Mouse (Mus musculus) adrenal gland (tissue): Measurements from ENCODE around the gene Gm49405.
"Not testable (repeated sequence)": the region's sequence is repeated elsewhere in the genome, so short reads cannot be mapped to it uniquely, and the experiment has no call there.

Source experiments
- intact Hi-C: fragments of 180-260 bp; cut with DNase I; formaldehyde crosslinking; loops from one replicate; pipeline ENCODE4 v1.15.1; 2025

Gene Gm49405

GRCm38 (mm10) chr19:4013066-4013465, 12.6 kb downstream of the Gm49405 start:
- intact Hi-C loops, result loop anchor here (2.0 kb wide), 1 partner anchor 66 kb away; no protein-coding TSS in a partner anchor

DNA sequence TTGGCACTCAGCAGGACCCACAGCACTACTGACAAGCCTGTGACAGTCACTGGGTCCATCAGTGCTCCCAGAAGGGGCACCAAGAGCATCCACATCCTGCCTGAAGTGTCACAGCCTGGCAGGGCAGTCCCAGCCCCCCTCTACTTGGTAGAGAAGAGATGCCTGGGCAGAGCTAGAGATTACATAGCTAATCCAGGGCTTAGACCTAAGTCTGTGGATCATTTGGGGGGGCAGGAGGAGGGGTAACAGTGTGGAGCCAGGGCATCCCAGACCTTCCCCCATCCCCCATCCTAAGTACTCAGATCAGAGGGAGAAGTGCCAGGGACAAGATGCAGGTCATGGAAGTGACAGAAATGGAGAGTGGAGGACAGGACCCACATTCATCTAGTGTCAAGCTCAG, 14.4 kb downstream of the Gm49405 start:
- intact Hi-C loops, result no loop called here

GRCm38 (mm10) chr19:4015635-4016034, 15.2 kb downstream of the Gm49405 start:
- intact Hi-C loops, result no loop called here

- intact Hi-C loops, result no loop called here
Observed at GRCm38 (mm10) chr19:4017921-4018587, 17.6 kb downstream of the Gm49405 start.

GRCm38 (mm10) chr19:4018743-4019583, 18.5 kb downstream of the Gm49405 start:
- intact Hi-C loops, result loop anchor here (1.0 kb wide), 1 partner anchor 28 kb away; no protein-coding TSS in a partner anchor

GRCm38 (mm10) chr19:4023185-4023584, 22.8 kb downstream of the Gm49405 start:
- intact Hi-C loops, result no loop called here

DNA sequence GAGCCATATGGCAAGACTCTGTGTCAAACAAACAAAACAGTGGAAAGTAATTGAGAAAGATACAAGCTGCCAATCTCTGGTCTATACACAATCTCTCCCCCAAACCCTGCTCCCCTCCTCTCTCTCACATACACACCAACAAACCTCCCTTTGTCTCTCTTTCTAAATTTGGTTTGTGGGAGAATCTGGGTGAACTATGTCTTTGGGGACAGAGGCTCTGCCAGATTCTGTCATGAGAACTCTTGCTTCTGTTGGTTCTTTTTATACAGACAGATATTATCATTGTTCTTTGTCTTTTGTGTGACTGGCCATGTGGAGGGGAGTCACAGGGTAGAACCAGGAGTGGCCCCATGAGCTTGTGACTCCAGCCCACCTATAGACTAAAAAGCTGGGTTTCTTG, 27.1 kb downstream of the Gm49405 start:
- intact Hi-C loops, result no loop called here

- intact Hi-C loops, result no loop called here
Observed at GRCm38 (mm10) chr19:4032668-4033067, 32.2 kb downstream of the Gm49405 start.

DNA sequence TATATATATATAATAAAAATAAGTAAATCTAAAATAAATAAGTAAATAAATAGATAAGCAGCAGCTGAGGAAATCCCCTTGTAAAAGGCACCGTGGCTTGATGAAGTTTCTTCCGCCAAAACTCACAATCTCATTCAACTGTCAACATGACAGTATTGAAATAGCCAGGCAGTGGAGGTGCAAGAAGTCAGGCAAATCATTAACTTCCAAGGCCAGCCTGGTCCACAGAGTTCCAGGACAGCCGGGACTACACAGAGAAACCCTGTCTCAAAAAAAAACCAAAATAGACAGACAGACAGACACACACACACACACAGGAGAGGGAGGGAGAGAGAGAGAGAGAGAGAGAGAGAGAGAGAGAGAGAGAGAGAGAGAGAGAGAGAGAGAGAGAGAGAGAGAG, 32.9 kb downstream of the Gm49405 start:
- intact Hi-C loops, result no loop called here

- intact Hi-C loops, result no loop called here
Observed at GRCm38 (mm10) chr19:4033742-4034141, 33.3 kb downstream of the Gm49405 start.

DNA sequence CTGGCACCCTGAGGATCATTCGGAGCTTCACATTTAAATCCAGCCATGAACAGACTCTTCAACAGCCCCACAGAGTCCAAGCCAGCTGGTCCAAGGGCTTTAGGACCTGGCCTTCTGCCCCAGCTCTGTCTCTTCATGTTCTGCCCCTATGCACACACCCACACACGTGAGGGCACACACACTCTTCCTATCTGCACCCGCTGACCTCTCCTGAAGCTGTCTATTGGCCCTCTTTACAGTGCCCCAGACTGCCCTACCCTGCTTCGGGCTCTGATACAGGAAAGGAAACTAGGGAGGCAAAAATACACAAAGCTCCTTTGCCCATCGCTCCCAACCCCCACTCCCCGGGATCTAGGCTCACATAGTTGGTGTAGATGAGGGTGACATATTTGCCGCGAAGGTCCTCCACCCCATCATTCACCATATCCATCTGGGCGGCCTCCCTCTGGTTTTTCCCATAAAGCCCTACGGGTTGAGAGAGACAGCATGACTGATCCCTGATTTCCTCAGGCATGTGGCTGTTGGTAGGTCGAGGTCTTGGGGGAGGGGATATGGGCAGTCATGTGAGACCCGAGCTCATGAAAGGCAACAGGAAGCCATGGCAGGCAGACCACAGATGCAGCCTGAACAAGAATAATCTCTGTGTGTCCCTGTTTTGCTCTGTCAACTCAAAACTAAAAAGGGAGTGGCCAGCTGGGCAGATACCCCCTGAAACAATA, 36.1 kb downstream of the Gm49405 start:
- intact Hi-C loops, result no loop called here

- intact Hi-C loops, result not testable (repeated sequence)
Observed at GRCm38 (mm10) chr19:4037154-4037787, 36.8 kb downstream of the Gm49405 start.

- intact Hi-C loops, result no loop called here
Observed at GRCm38 (mm10) chr19:4037788-4038232, 37.4 kb downstream of the Gm49405 start, which contains the start of gene Gstp1. Gene Gstp1, minus strand, starts transcription at chr19:4037985.

DNA sequence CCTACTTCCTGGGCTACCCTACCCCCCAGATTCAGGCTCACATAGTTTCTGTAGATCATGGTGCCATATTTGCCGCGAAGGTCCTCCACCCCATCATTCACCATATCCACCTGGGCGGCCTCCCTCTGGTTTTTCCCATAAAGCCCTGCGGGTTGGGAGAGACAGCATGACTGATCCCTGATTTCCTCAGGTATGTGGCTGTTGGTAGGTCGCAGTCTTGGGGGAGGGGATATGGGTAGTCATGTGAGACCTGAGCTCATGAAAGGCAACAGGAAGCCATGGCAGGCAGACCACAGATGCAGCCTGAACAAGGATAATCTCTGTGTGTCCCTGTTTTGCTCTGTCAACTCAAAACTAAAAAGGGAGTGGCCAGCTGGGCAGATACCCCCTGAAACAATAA, 40.5 kb downstream of the Gm49405 start:
- intact Hi-C loops, result not testable (repeated sequence)

DNA sequence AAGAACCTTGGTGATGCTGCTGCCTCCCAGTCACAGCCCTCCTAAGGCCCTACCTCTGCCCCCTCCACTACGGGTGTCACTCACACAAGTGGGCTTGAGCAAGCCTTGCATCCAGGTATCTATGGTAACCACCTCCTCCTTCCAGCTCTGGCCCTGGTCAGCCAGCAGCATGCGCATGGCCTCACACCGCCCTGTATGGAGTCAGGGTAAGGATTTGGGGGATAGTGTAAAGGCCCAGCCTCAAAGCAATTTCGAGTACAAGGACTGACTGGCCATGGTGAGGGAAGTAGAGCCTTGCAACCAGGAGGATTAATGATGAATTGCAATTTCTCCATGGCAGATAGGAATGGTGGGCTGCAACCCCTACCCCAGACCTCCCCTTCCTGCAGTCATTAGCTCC, 41.1 kb downstream of the Gm49405 start:
- intact Hi-C loops, result not testable (repeated sequence)

DNA sequence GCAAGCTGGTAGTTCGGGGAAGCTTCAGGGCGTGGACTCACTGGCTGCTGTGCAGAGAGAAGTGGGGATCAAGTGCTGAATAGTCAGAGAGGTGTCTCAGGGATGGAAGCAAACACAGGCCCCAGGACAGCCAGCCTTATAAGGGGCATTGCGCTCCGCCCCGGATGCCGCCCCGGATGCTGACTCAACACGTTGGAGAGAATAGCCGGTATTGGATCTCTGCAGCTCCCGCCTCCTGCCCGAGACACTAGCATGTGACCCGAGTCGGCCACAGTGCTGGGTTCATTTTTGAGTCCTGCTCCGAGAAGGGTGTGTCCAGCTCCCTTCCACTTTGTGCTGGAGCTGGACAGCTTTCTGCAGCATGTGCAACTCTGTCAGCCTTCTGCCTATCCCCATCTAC, 41.7 kb downstream of the Gm49405 start:
- intact Hi-C loops, result no loop called here

GRCm38 (mm10) chr19:4044109-4044508, 43.7 kb downstream of the Gm49405 start:
- intact Hi-C loops, result not testable (repeated sequence)

DNA sequence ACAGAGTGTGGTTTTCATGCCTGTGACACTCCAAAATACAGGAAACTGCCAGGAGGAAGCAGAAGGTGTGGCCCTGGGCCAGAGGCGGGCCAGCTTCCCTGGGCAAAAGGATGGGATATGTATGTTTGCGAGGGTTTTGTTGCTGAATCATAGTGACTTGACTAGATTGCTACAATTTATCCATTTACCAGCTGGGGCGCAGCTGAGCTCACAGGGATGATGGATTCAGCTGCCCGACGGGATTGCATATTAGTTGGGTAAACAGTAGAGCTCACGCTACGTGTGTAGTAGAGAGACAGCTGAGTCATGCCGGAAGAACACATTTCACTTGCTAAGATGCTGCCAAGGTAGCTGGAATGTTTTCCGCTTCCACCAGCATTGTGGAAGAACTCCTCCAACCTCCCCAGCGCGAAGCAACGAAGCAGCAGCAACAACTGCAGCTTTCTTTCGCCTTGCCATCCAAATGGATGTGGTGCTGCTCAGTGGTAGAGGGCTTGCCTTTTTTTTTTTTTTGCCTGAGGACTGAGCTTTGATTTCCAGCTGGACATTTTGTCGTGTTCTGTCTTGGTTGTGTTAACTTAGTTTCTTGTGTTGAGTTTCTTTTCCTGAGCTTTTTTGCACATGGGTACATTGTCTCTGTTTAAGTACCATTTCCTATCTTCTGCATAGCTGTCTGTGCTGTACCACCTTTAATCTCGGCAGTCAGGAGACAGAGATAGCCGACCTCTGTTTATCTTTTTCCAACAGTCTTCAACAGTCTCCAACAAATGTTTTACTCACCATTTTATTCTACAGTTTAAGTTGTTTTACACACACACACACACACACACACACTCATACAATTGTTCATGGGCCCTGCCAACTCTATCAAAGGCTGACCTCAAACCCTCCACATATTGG, 45.8 kb downstream of the Gm49405 start, which contains the start of gene Gstp2:
Gene Gstp2, minus strand, starts transcription at position 58 of the 900 bp plus-strand sequence.
- intact Hi-C loops, result no loop called here

GRCm38 (mm10) chr19:4046866-4047254, 46.4 kb downstream of the Gm49405 start:
- intact Hi-C loops, result loop anchor here (1.0 kb wide), 1 partner anchor 28 kb away; no protein-coding TSS in a partner anchor

DNA sequence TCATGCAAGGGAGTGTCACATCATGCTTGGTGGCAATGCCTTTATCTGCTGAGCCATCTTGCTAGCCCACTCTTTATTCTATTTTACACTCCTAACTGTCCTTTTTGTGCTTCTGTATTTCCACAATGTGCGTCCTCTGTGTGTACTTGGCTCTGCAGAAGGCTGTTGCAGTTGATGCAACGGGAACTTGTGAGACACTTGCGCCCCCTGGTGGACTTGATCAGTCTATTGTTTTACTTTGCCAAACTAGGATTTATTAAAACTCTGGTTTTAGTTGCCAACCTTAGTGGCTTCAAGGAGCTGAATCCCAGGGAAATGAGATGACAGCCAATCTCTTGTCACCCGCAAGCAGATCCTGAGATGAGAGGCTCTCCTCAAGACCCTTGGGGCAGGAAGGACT, 47.4 kb downstream of the Gm49405 start:
- intact Hi-C loops, result loop anchor here (1.0 kb wide), 1 partner anchor 29 kb away; no protein-coding TSS in a partner anchor
